Mouse (Mus musculus) layer of hippocampus, adult 11-12 months (tissue): Measurements from ENCODE around the gene Dbnl.
"Not testable (repeated sequence)": the region's sequence is repeated elsewhere in the genome, so short reads cannot be mapped to it uniquely, and the experiment has no call there.

Source experiments
- DNase-seq: peaks from one replicate; pipeline ENCODE4 v3.0.0; 2022; ENCODE audit warnings: low spot score

Gene Dbnl

DNA sequence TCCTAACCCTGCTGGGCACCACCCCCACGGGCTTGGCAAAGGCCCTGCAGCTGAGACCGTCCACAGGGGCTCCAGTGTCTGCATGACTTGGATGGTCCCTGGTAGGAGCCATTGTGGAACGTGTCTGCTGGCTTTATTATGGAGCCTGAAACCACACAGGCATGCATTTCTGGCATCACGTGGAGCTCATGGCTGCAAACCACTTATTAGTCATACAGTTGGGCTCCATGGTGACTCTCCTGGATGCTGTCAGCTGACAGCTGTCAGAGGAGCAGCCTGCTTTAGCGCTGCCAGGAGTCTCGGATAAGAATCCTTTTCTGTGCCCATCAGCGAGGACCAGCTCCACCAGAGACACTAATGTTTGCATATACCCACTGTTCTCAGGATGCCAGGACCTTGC, 7.4 kb downstream of the Dbnl start:
- DNase-seq = peak; percentile 76

DNA sequence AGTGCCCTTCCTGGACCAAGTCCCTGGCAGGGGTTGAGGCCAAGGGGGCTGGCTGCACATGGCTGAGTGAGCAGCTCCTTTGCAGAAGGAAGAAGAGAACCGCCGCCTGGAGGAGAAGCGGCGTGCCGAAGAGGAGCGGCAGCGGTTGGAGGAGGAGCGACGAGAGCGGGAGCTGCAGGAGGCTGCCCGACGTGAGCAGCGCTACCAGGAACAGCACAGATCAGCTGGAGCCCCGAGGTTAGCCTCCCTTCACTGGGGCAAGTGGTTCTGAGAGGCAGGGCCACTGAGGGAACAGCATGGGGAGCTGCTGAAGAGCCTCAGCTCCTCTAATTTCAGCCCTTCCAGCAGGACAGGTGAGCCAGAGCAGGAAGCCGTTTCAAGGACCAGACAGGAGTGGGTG, 8.7 kb downstream of the Dbnl start:
- DNase-seq = no peak

GRCm38 (mm10) chr11:5797371-5797770, 9.1 kb downstream of the Dbnl start:
- no peak for DNase-seq

- no peak for DNase-seq
Measured at GRCm38 (mm10) chr11:5797928-5798327, 9.6 kb downstream of the Dbnl start.

GRCm38 (mm10) chr11:5799621-5800490, 11.6 kb downstream of the Dbnl start:
- no peak for DNase-seq

DNA sequence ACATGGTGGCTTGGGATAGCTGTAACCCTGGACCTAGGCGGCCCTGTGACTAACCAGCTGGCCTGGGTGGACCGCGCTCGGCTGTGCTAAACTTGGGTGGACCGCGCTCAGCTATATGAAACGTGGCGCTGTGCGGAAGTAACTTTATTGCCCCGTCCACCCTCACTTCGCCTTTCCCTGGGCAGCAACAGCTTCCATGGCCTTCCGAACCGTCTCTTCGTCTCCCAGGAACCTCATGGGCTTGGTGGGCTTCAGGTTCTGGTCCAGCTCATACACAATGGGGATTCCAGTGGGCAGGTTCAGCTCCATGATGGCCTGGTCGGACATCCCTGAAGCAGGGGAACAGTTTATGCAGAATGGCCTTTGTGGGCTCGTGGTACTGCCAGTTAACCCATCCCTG, 13.2 kb downstream of the Dbnl start:
- DNase-seq = no peak

DNA sequence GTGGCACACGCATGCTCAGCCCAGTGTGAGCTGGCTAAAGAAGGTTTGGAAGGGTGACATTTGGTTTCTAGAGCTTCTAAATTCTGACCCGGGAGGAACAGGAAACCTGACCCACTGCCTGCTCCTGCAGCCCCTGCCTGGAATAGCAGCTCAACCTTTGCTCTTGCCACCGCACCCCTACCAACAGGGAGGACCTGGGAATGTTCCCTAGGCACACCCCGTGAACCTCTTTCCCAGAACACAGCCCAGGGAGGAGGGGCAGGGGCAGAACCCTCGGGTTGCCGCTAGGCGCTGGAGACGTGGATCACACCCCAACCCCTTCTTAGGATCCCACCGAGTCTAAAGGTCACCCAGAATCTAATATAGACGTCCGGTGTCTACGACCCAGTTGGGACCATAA, 13.7 kb downstream of the Dbnl start:
- no peak for DNase-seq

DNA sequence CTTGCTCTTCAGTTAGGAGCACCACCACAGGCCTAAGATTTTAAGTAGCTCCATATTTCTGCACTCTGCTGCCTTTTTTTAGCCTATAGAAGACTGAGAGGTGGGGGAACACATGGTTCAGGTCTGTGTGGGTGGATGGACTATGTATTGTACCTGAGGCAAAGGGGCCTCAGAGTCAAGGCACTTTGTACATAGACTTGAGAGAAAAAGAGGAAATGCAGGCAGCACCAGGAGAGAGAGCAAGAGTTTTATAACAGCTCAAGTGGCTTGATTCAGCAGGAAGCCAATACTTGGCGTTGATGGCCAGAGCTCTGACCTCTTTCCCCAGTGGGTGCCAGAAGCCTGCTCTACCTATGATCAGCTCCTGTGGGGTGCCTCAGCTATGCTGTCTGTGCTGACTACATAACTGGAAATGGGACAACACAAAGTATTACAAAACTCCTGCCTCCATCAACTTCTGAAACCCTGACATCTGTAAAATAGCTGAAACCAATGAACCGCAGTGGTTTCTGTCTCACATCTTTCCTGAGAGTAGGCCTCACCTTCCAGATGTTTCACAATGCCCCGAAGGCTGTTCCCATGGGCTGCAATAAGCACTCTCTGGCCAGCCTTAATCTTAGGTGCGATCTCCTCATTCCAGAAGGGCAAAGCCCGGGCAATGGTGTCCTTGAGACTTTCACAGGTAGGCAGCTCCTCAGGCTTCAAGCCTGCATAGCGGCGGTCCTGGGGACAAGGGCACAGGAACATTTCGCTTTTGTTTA, 14.3 kb downstream of the Dbnl start:
- no peak for DNase-seq

DNA sequence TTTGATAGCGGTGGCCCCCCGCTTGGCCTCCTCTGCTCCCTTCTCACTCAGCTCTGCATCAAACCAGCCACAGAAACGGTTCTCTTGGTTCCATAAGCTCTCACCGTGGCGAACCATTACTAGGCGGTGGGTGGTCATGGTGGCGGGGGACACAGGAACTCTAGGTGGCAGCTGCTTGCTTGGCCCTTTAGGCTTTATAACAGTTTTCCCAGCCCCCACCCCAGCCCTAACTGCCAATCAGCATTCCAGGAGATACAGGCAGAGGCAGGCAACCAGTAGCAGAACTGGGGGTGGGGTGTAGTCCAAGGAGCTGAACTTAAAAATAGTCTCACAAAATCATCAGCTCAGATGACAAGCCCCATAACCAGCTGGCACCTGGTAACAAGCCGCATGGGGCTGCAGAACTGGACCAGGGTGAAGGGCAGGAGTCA, 15.3 kb downstream of the Dbnl start, which contains the start of gene Pgam2:
TSS of gene Pgam2 (minus strand) at position 183 of the 431 bp plus-strand sequence.
- DNase-seq = no peak

DNA sequence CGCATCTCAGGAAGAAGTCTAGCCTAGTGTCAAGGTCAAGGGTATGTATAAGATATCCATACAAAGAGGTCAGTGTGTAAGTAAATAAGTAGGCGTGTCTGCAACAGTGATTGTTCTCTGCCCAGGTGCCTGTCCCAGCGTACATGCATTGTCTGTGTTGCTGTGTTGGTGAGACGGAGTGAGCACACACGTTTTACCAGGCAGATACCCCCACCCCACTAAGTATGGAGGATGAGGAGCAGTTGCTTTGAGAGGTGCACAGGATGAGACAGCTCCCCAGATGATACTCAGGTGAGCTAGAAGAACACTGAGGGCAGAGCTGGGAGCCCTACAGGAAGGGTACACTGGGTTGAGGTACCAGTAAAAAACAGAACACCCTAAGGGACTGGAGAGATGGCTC, 15.9 kb downstream of the Dbnl start:
- no peak for DNase-seq

- no peak for DNase-seq
Measured at GRCm38 (mm10) chr11:5805711-5806110, 17.4 kb downstream of the Dbnl start.

GRCm38 (mm10) chr11:5807956-5808355, 19.7 kb downstream of the Dbnl start:
- no peak for DNase-seq

GRCm38 (mm10) chr11:5809487-5809886, 21.2 kb downstream of the Dbnl start:
- not testable (repeated sequence) for DNase-seq

DNA sequence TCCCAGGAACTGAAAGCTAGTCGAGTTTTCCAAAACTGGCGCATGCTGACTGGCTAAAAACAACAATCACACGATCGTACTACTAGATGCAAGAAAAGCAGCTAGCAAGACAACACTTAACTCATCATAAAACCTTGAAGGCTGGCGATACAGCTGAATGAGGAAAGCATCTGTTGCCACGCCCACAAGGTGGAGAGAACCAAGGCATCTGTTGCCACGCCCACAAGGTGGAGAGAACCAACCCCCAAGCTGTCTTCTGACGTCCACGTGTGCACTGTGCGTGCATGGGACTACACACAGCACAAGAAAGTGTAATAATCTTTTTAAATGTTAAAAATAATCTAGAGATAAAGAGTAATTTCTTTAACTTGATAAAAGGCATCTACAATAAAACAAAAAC, 25.1 kb downstream of the Dbnl start:
- DNase-seq = no peak

- no peak for DNase-seq
Measured at GRCm38 (mm10) chr11:5819223-5819622, 30.9 kb downstream of the Dbnl start.

DNA sequence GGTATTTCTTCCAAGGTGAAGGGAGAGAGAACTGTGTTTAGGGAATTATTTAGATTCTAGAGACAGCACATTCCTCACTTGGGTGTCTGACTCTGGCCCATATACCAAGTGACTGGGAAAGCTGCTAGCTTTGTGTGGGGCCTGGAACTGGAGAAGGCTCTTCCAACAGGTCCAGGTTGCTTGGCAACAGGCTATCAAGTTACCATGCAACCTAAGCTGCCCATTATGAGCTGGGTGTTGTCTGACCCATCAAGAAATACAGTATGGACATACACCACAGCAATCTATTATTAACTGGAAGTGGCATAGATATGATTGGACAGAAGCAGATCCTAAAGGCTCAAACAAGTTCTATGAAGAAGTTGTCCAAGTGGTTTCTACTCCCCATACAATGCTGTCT, 37.1 kb downstream of the Dbnl start:
- DNase-seq = no peak

DNA sequence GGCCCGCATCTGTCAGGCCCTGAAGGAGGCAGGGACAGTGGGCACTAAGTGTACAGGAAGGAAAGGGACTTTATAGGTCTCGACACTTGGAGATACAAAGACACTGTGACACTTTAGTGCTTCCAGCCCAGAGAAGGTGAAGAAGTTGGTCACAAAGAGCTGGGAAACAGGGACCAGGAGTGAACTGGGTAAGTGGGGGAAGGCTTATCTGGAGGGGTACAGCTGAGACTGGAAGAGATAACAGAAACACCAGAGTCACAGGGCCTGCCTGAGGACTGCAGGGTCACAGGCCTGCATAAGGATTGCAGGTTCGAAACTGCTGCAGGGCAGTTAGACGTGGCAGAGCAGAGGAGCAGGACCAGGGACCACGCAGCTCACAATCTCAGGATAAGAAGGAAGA, 39.6 kb downstream of the Dbnl start:
- DNase-seq = no peak

DNA sequence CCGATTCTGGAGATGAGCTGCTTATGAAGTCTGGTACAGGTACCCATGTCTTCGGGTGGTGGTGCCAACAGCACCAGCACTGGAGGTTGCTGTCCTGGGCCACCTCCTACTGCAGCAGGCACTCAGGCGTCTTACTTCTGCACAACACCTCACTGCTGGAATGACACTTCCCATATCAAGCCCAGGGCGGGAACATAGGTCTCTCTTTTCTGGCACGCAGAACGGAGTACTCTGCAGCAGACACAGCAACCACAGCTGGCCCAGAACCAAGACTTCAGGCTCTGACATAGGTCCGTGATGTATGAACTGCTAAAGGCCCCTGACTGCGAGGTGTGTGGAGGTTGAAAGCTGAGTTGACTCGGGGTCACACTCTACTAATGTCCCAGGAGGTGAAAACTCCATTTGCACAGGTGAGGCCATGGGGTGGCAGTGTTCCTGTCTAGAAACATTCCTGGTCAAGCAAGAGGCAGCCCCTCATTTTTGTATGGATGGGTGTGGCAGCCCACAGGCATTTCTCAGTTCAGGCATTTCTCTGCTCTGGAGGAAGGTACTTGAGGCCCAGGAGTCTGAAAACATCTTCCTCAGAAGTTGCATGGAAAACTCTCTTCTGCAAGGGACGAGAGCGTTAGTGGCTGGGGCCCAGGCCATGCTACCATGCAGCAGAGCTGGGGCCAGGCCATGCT, 40.4 kb downstream of the Dbnl start:
- DNase-seq = no peak

DNA sequence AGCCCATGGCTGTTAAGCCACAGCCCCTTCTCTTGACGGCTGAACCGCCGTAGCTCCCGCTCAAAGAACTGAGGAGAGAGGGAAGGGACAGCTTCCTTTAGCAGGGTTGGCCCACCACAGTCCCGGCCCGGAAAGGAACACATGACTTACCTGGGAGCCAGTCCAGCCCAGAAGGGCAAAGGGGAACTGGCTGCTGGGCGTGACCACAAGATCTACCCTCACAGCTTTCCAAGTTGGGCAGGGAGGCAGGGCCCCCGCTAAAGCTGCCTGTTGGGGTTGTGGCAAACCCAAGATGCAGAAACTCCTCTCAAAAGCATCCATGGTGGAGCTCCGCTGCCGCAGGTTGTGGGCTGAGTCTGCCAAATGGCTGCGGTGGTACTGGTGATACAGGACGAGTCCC, 41.0 kb downstream of the Dbnl start:
- DNase-seq = no peak

- DNase-seq = no peak
Measured at GRCm38 (mm10) chr11:5834506-5834905, 46.2 kb downstream of the Dbnl start.

DNA sequence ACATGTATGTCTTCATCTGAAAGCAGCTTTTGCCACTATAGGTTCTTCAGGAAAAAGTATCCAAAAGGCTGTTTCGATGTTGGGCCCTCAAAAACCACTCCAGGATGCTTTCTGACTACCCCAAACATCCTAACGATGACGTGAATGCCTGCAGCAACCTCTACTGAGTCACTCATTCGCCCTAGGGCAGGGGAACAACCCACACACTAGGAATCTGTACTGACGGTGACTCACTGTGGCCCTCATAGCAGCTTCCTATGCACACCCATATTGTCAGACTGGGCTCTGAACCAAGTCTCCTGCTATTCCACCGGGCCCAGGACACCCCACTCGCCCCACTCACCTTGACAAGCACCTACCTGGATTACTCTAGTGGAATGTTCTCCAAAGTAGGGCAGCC, 46.8 kb downstream of the Dbnl start:
- DNase-seq = no peak

GRCm38 (mm10) chr11:5836126-5836525, 47.8 kb downstream of the Dbnl start:
- no peak for DNase-seq
